Mouse (Mus musculus): ENCODE results near the gene Mlip.

DNA sequence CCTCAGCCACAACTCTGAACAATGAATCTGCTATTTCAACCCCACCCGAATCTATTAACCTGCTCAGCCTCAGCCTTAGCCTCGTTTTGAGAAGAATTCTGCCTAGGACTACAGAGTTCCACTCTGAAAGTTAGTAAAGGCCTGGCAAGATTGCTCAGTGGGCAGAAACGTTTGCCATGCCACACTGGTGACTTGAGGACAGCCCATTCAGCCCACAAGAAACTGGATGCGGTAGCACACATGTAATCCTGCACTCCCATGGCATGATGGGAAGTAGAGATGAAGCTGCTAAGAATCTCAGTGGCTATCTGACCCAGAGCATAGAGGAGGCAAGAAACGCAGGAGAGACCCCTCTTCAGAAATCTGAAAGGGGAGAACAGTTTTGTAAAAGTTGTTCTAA lies 73.4 kb downstream of the Mlip start:
- no peak for TF ChIP-seq CTCF (IDR thresholded peaks at IDR 0.05; ENCODE audit: control insufficient read depth, insufficient read depth, low read length)
- TF ChIP-seq POLR2A (IDR thresholded peaks at IDR 0.05; ENCODE audit: borderline replicate concordance, control insufficient read depth, low read depth, low read length), result no peak
